Mouse (Mus musculus): ENCODE measurements around the gene Gm20390. TPM values are rescaled to one million over a fixed set of nuclear protein-coding genes. Genes with fewer than 3 reads are reported as not detected.

Gm20390 gene
- polyA plus RNA-seq, 1 experiment, result 49.0 TPM

DNA sequence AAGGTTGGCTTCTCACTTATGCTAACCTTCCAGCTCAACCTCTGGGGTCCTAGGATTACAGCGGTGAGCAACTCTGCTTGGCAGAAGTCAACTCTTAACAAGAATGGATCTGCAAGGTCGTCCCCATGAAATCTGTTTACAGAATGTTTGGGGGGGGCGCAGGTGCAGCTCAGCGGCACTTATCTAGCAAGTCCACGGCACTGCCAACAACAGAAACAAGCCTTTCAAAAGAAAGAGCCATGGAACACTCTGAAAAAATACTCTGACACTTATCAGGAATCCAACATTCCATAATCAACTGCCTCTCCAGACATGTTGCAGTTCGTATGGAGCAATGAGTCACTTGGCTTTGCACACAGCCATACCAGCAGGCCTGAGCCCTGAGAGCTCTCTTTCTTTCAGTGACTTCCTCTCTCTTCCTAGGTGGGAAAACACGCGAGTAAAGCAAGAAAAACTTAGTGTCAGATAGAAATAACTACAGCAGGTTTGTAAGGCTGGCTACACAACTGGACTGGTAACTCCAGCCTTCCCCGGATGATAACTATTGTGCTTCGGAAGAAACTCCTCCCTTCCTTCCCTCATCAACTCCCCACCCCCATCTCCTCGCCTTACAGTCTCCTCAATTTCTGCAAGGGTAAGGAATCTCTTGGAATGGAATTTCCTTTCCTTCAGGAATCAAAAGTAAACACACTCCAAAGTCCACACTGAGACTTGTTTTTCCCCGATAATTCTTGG is 20.4 kb upstream of the Gm20390 start:
- peak overlapping the region; percentile 82 for H3K27ac ChIP-seq (ENCODE audit: insufficient read depth, low read depth, low read length)
- TF ChIP-seq POLR2A (IDR thresholded peaks at IDR 0.05; ENCODE audit: borderline replicate concordance, low read depth, low read length) (no peak), CTCF (IDR thresholded peaks at IDR 0.05; ENCODE audit: low read depth, low read length) (no peak)

DNA sequence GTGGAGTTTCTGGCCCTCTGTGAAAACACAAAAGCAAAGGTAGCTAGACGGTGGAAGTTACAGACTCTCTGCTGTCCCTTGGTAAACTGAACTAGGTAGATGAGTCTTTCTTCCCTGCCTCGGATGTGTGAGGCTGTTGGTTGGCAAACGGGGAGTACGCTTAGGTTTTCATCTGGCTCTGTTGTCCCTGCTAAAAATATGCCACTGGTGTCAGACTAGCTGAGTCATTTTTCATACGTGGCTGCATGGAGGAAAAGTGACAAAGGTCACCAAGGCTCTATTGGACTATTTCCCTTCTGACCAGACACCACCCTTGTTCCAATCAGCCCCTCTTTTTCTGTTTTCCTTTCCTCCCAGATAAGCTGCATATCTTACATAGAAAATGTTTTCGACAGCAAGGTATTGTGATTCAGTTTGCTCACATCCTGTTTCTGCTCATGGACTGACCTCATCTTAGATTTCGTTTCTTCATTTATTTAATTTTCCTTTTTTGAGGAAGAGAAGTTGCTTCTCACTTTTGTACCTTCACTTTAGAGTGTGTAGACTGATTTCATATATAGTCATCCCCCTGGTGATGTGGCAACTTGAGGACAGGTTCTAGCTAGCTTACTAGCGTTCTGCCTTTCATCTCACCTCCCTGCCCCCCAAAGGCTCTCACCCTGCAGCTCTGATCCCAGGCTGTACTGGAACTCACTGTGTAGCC is 19.7 kb upstream of the Gm20390 start:
- H3K4me1 ChIP-seq (ENCODE audit: control insufficient read depth, insufficient read depth, low read length), result peaks cover 33% of the 10 kb centered on the region
- TF ChIP-seq CTCF (IDR thresholded peaks at IDR 0.05; ENCODE audit: low read depth, low read length) (no peak), POLR2A (IDR thresholded peaks at IDR 0.05; ENCODE audit: borderline replicate concordance, low read depth, low read length) (no peak)
- H3K4me3 ChIP-seq (ENCODE audit: insufficient read depth, low read length), result peak overlapping the region; percentile 29; the same call in 1 of the 2 replicates
- peak overlapping the region; percentile 82 for H3K27ac ChIP-seq (ENCODE audit: insufficient read depth, low read depth, low read length)

More for the DNA sequence above, 20.4 kb upstream of the Gm20390 start:
- H3K4me1 ChIP-seq (ENCODE audit: control insufficient read depth, insufficient read depth, low read length), result peaks cover 33% of the 10 kb centered on the region
- no peak overlapping the region for H3K4me3 ChIP-seq (ENCODE audit: insufficient read depth, low read length)

DNA sequence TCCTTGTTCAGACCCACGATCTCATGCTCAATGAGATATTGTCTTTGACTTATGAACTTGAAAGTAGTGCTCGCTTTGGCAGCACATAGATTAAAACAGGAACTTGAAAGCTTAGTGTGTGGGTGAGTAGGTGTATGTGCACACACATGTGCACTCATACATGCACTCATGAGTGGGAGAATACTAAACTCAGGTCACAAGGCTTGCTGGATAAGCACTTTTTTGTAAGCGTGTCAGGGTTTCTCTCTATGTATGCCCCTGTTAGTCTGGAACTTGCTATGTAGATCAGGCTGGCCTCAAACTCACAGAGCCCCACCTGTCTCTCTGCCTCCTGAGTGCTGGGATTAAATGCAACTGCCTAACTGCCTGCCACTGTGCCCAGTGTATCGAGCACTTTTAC is 18.9 kb upstream of the Gm20390 start:
- Histone ChIP-seq H3K4me1 (ENCODE audit: control insufficient read depth, insufficient read depth, low read length) (peaks cover 33% of the 10 kb centered on the region), H3K27ac (ENCODE audit: insufficient read depth, low read depth, low read length) (peak overlapping the region; percentile 82), H3K4me3 (ENCODE audit: insufficient read depth, low read length) (no peak overlapping the region)
- no peak for TF ChIP-seq POLR2A (IDR thresholded peaks at IDR 0.05; ENCODE audit: borderline replicate concordance, low read depth, low read length)
- TF ChIP-seq CTCF (IDR thresholded peaks at IDR 0.05; ENCODE audit: low read depth, low read length), result no peak

DNA sequence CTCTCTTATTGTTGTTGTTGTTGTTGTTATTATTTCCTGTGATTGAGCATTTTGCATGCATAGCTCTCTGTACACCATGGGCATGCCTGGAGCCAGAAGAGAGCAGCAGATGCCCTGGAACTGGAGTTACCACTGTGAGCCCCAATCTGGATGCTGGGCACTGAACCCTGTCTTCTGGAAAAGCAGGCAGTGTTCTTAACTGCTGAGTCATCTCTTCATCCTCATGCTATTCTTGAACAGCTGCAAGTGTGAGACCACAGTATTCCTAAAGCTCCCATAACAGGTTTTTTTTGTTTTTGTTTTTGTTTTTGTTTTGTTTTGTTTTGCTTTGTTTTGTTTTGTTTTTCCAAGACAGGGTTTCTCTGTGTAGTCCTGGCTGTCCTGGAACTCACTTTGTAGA is 18.2 kb upstream of the Gm20390 start:
- TF ChIP-seq CTCF (IDR thresholded peaks at IDR 0.05; ENCODE audit: low read depth, low read length) (no peak), POLR2A (IDR thresholded peaks at IDR 0.05; ENCODE audit: borderline replicate concordance, low read depth, low read length) (no peak)
- peaks cover 36% of the 10 kb centered on the region for H3K4me1 ChIP-seq (ENCODE audit: control insufficient read depth, insufficient read depth, low read length)
- H3K4me3 ChIP-seq (ENCODE audit: insufficient read depth, low read length), result no peak overlapping the region
- H3K27ac ChIP-seq (ENCODE audit: insufficient read depth, low read depth, low read length), result no peak overlapping the region

DNA sequence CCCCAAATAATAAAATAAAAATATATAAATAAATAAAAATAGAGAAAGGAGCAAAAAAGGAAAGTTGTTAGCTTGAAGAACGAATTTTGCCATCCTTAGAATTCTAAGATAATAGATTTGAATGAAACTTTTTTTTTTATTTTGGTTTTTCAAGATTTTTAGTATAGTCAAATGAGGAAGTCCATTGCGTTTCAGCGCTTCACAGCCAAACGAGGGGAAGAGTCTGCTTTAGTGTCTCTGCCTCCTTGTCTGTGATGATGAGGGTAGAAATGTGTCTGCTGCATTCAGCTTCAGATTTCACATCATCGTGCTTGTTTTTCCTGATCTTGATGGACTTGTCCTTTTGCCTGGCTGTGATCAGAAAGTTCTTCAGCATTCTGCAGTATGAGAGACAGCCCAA is 17.2 kb upstream of the Gm20390 start:
- Histone ChIP-seq H3K4me1 (ENCODE audit: control insufficient read depth, insufficient read depth, low read length) (peaks cover 36% of the 10 kb centered on the region), H3K27ac (ENCODE audit: insufficient read depth, low read depth, low read length) (peak overlapping the region; percentile 58), H3K4me3 (ENCODE audit: insufficient read depth, low read length) (no peak overlapping the region)
- TF ChIP-seq CTCF (IDR thresholded peaks at IDR 0.05; ENCODE audit: low read depth, low read length) (no peak), POLR2A (IDR thresholded peaks at IDR 0.05; ENCODE audit: borderline replicate concordance, low read depth, low read length) (no peak)

DNA sequence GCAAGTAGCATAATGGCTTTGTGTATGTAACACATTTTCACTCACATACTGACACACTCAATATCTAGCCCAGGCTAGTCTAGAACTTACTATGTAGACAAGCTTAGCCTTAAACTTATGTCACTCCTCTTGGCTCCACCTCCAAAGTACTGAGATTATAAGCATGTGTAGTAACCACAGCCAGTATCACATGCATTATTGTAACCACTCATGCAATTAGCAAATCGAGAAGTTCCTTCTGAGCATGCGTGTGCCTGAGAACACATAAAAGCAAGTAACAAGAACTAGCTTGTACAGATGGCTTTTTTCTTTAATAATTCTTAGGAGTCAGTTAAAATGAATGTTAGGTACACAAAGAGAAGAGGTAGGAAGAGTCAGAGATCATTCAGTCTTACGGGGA is 16.5 kb upstream of the Gm20390 start:
- TF ChIP-seq CTCF (IDR thresholded peaks at IDR 0.05; ENCODE audit: low read depth, low read length), result no peak
- TF ChIP-seq POLR2A (IDR thresholded peaks at IDR 0.05; ENCODE audit: borderline replicate concordance, low read depth, low read length), result no peak
- Histone ChIP-seq H3K4me3 (ENCODE audit: insufficient read depth, low read length) (no peak overlapping the region), H3K4me1 (ENCODE audit: control insufficient read depth, insufficient read depth, low read length) (peaks cover 37% of the 10 kb centered on the region), H3K27ac (ENCODE audit: insufficient read depth, low read depth, low read length) (peak overlapping the region; percentile 62)

DNA sequence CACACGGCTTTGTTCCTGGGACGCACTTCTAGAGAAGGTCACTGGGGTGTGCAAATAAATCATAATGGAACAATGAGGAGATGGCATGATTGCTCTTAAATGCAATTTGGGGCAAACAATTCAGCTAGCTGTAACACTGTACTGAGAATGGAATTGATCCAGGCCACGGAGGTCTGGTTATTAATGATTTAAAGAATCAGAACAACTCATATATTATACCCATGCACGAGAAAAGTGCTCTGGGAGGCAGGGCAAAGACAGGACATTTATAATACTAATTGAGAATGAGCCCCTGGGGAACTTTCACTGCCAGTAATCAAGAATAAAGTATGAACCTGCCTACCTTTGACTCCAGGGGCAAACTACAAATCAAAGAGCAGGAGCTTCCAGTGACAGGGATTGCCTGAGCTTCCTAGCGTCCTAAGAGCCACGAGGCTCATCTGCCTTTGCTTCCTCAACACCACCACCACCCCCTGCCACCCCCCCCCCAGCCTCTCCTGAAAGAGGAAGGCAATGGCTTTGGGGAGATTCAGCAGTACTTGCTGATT is 11.5 kb upstream of the Gm20390 start:
- Histone ChIP-seq H3K4me1 (ENCODE audit: control insufficient read depth, insufficient read depth, low read length) (peaks cover 11% of the 10 kb centered on the region), H3K27ac (ENCODE audit: insufficient read depth, low read depth, low read length) (peak overlapping the region; percentile 32; the same call in 1 of the 2 replicates), H3K4me3 (ENCODE audit: insufficient read depth, low read length) (no peak overlapping the region)
- TF ChIP-seq CTCF (IDR thresholded peaks at IDR 0.05; ENCODE audit: low read depth, low read length), result no peak

DNA sequence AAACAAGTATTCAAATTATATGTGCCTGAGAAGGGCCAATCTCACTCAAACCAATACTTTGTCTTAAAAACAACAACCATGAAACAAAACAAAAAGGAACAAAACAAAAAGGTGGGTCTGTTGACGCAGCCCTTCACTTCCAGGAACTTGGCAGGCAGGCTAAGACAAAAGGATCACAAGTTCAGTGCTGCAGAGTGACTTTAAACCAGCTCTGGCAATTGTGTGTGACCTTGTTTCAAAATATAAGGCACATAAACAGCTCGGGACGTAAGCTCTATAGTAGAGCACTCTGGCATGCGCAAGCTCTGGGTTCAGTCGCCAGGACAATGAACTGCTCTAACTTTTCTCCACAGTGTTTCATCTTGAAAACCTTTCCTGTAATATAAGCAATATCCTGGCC is 4.9 kb upstream of the Gm20390 start:
- no peak for TF ChIP-seq CTCF (IDR thresholded peaks at IDR 0.05; ENCODE audit: low read depth, low read length)
- TF ChIP-seq POLR2A (IDR thresholded peaks at IDR 0.05; ENCODE audit: borderline replicate concordance, low read depth, low read length), result no peak
- Histone ChIP-seq H3K27ac (ENCODE audit: insufficient read depth, low read depth, low read length) (no peak overlapping the region), H3K4me1 (ENCODE audit: control insufficient read depth, insufficient read depth, low read length) (peaks cover 5% of the 10 kb centered on the region; the same call in 1 of the 2 replicates), H3K4me3 (ENCODE audit: insufficient read depth, low read length) (no peak overlapping the region)

DNA sequence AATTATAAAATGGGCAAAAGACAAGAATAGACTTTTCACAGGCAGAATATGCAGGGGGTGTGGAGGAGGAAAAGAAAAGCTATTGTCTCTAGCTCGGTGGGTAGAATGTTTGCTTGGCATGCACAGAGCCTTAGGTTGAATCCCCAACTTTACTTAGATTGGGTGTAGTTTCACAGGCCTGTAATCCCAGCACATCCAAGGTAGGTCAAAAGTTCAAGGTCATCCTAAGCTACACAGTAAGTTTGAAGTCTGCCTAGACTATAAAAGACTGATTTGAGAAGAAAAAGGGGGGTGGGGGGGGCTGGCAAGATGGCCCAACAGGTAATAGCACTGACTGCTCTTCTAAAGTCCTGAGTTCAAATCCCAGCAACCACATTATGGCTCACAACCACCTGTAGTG is 1.7 kb upstream of the Gm20390 start:
- Histone ChIP-seq H3K4me3 (ENCODE audit: insufficient read depth, low read length) (no peak overlapping the region), H3K4me1 (ENCODE audit: control insufficient read depth, insufficient read depth, low read length) (peaks cover 16% of the 10 kb centered on the region), H3K27ac (ENCODE audit: insufficient read depth, low read depth, low read length) (no peak overlapping the region)
- TF ChIP-seq POLR2A (IDR thresholded peaks at IDR 0.05; ENCODE audit: borderline replicate concordance, low read depth, low read length) (no peak), CTCF (IDR thresholded peaks at IDR 0.05; ENCODE audit: low read depth, low read length) (no peak)

DNA sequence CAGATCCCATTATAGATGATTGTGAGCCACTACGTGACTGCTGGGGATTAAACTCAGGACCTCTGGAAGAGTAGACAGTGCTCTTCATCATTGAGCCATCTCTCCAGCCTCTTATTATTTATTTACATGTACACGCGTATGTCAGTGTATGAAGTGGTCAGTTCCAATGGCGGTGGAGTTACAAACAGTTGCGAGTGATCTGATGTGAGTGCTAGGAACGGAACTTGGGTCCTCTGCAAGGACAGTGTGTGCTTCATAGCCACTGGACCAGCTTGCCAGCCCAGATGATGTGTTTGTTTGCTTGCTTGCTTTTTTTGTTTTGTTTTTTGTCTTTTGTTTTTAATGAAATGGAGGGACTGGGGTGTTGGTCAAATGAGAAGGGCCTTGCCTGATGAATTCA is 1.1 kb upstream of the Gm20390 start:
- Histone ChIP-seq H3K27ac (ENCODE audit: insufficient read depth, low read depth, low read length) (no peak overlapping the region), H3K4me1 (ENCODE audit: control insufficient read depth, insufficient read depth, low read length) (peaks cover 16% of the 10 kb centered on the region), H3K4me3 (ENCODE audit: insufficient read depth, low read length) (no peak overlapping the region)
- TF ChIP-seq CTCF (IDR thresholded peaks at IDR 0.05; ENCODE audit: low read depth, low read length), result no peak
- TF ChIP-seq POLR2A (IDR thresholded peaks at IDR 0.05; ENCODE audit: borderline replicate concordance, low read depth, low read length), result no peak

Measured in bone marrow macrophage, adult 2 months (primary cell).